Mouse (Mus musculus): ENCODE measurements at regions not wholly inside any gene's neighbourhood (a gene's known extent, or its start where the extent isn't known, plus 50 kb on each side); places are given as distances from the start of the nearest gene placed in this dataset.

DNA sequence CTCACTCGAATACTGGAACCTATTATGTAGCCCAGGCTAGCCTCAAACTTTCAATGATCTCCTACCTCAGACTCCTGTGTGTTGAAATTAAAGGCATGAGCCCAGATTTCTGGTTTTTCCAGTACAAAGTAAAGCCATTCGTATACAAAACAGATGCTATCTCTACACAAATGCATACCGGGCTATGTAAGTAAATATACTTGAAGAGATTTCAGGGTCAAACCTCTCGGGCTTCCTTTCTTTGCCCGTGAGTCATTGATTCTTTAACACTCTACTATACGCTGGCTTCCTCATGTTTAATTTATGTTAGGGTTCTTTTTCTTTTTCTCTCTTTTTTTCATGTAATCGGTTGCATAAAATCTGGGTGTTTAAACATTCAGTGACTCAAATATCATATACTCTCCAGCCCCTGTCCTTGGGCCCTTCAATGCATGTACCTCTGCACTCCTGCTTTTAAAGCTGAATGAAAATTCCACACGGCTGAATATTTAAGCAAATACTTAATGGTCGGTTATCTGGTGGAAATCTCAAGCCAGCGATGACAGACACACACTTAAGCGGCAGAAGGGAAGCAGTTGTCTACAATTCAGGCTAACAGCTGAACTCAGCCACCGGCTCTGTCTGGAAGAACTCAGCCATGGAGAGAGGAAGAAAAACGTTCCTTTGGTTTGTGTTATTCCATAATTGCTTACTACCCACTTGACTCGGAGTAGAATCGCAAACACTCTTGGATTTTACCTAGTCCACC lies 82.0 kb downstream of the Otx2 start:
- peaks cover 0 to 9% of the 10 kb centered on the region in 2 experiments; a peak in 2 of 4 replicates for H3K4me1 ChIP-seq (ENCODE audit: control insufficient read depth in 1 of 2, insufficient read depth in 2 of 2)
- no peaks in the 10 kb centered on the region for H3K9me3 ChIP-seq (replicated peaks; ENCODE audit: low read length)
- TF ChIP-seq CHD1 (IDR thresholded peaks at IDR 0.05; ENCODE audit: low read depth, low read length) = no peak
- TF ChIP-seq CHD2 (IDR thresholded peaks at IDR 0.05; ENCODE audit: low read length) = no peak
- no peak for TF ChIP-seq SMC3 (IDR thresholded peaks at IDR 0.05; ENCODE audit: low read depth, low read length)
- no peak for TF ChIP-seq JUND (conservative IDR thresholded peaks at IDR 0.05; ENCODE audit: low read depth, low read length)
- TF ChIP-seq RAD21 (IDR thresholded peaks at IDR 0.05; ENCODE audit: low read depth, low read length) = no peak
- no peak for TF ChIP-seq TBP (conservative IDR thresholded peaks at IDR 0.05; ENCODE audit: low read depth, low read length)
- H3K4me3 ChIP-seq (replicated peaks in 1 of 3; ENCODE audit: low read depth in 2 of 3, low read length in 2 of 3, poor library complexity in 1 of 3) = no peak overlapping the region
- no peak for DNase-seq (ENCODE audit: extremely low read depth)
- H3K4me2 ChIP-seq (ENCODE audit: insufficient read depth, low read depth, poor library complexity, severe bottlenecking) = no peak overlapping the region
- in situ Hi-C loops (cut with MboI; ENCODE audit: low pct_ligation_motif_present, low pct_unique_long_range_greater_than_20kb, low sequenced_read_pairs) = no loop called here
- H3K27ac ChIP-seq (ENCODE audit: insufficient read depth, low read depth) = no peak overlapping the region
- dilution Hi-C loops (cut with MboI; ENCODE audit: extremely low pct_ligation_motif_present, extremely low pct_unique_long_range_greater_than_20kb, low sequenced_read_pairs) = no loop called here
- H3K27me3 ChIP-seq (replicated peaks) = no peaks in the 10 kb centered on the region
- no peaks in the 10 kb centered on the region for H3K36me3 ChIP-seq (replicated peaks in 1 of 2; ENCODE audit: control insufficient read depth in 1 of 2, insufficient read depth in 1 of 2, low read length in 1 of 2)
- H3K79me2 ChIP-seq (replicated peaks; ENCODE audit: control insufficient read depth, extremely low read depth, insufficient read depth, poor library complexity, severe bottlenecking) = no peaks in the 10 kb centered on the region
- no peak overlapping the region for H3K9ac ChIP-seq (ENCODE audit: insufficient read depth, low read depth)

DNA sequence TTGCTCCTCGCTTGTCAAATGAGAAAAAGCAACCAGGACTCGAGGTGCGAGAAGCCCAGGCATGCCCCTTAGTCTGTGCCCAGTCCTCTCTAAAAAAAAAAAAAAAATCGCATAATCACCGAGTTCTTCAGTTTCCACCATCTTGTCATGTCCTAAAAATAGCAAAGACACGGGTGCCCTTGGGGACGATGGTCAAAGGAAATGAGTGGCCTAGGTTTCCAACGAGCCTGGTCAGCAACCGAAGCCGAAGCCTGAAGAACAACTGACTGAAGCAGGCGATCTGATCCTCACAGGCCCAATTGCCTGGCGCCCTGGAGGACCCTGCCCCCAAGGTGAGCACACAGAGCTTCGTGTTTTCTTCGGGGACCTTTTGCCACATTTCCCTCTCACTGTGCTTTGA lies 83.2 kb downstream of the Otx2 start:
- in situ Hi-C loops (cut with MboI; ENCODE audit: low pct_ligation_motif_present, low pct_unique_long_range_greater_than_20kb, low sequenced_read_pairs) (no loop called here), dilution Hi-C loops (cut with MboI; ENCODE audit: extremely low pct_ligation_motif_present, extremely low pct_unique_long_range_greater_than_20kb, low sequenced_read_pairs) (no loop called here)
- H3K27me3 ChIP-seq (replicated peaks) = no peaks in the 10 kb centered on the region
- H3K4me2 ChIP-seq (ENCODE audit: insufficient read depth, low read depth, poor library complexity, severe bottlenecking) = peak overlapping the region; percentile 55
- peaks cover 0 to 9% of the 10 kb centered on the region in 2 experiments; a peak in 2 of 4 replicates for H3K4me1 ChIP-seq (ENCODE audit: control insufficient read depth in 1 of 2, insufficient read depth in 2 of 2)
- no peaks in the 10 kb centered on the region for H3K79me2 ChIP-seq (replicated peaks; ENCODE audit: control insufficient read depth, extremely low read depth, insufficient read depth, poor library complexity, severe bottlenecking)
- DNase-seq (ENCODE audit: extremely low read depth) = peak; percentile 45
- no peak overlapping the region for H3K4me3 ChIP-seq (replicated peaks in 1 of 3; ENCODE audit: low read depth in 2 of 3, low read length in 2 of 3, poor library complexity in 1 of 3)
- H3K9ac ChIP-seq (ENCODE audit: insufficient read depth, low read depth) = no peak overlapping the region
- peak overlapping the region; percentile 48 for H3K27ac ChIP-seq (ENCODE audit: insufficient read depth, low read depth)
- no peaks in the 10 kb centered on the region for H3K9me3 ChIP-seq (replicated peaks; ENCODE audit: low read length)
- no peaks in the 10 kb centered on the region for H3K36me3 ChIP-seq (replicated peaks in 1 of 2; ENCODE audit: control insufficient read depth in 1 of 2, insufficient read depth in 1 of 2, low read length in 1 of 2)
- TF ChIP-seq RAD21 (IDR thresholded peaks at IDR 0.05; ENCODE audit: low read depth, low read length) = no peak
- peak; percentile 43; the same call in 1 of the 2 replicates for TF ChIP-seq JUN (IDR thresholded peaks at IDR 0.05; ENCODE audit: insufficient read depth, low read depth, low read length)
- TF ChIP-seq USF1 (IDR thresholded peaks at IDR 0.05; ENCODE audit: low read depth, low read length) = no peak
- TF ChIP-seq UBTF (IDR thresholded peaks at IDR 0.05; ENCODE audit: low read depth, low read length) = no peak
- TF ChIP-seq PAX5 (IDR thresholded peaks at IDR 0.05; ENCODE audit: low read length) = no peak
- no peak for TF ChIP-seq TBP (conservative IDR thresholded peaks at IDR 0.05; ENCODE audit: low read depth, low read length)
- TF ChIP-seq KAT2A (IDR thresholded peaks at IDR 0.05; ENCODE audit: insufficient replicate concordance, low read length) = no peak
- TF ChIP-seq ZC3H11A (IDR thresholded peaks at IDR 0.05; ENCODE audit: low read depth, low read length) = no peak
- TF ChIP-seq E2F4 (IDR thresholded peaks at IDR 0.05; ENCODE audit: insufficient replicate concordance, low read depth, low read length) = no peak
- peak; percentile 38; the same call in 1 of the 2 replicates for TF ChIP-seq ETS1 (conservative IDR thresholded peaks at IDR 0.05; ENCODE audit: low read depth, low read length)
- TF ChIP-seq CHD2 (IDR thresholded peaks at IDR 0.05; ENCODE audit: low read length) = 0 out of 2 replicates have a peak, but pooled peaks have one; percentile 17
- no peak for TF ChIP-seq JUND (conservative IDR thresholded peaks at IDR 0.05; ENCODE audit: low read depth, low read length)
- peak; percentile 21; the same call in 1 of the 2 replicates for TF ChIP-seq EP300 (IDR thresholded peaks at IDR 0.05; ENCODE audit: low read length)
- peak; percentile 34; the same call in 1 of the 2 replicates for TF ChIP-seq MAFK (IDR thresholded peaks at IDR 0.05; ENCODE audit: insufficient replicate concordance, low read length)
- TF ChIP-seq RCOR1 (conservative IDR thresholded peaks at IDR 0.05; ENCODE audit: low read depth, low read length) = no peak
- peak; percentile 58 for TF ChIP-seq MAX (IDR thresholded peaks at IDR 0.05; ENCODE audit: low read length)
- TF ChIP-seq ZKSCAN1 (IDR thresholded peaks at IDR 0.05; ENCODE audit: borderline replicate concordance, low read depth, low read length) = no peak
- TF ChIP-seq ZMIZ1 (IDR thresholded peaks at IDR 0.05; ENCODE audit: low read depth, low read length) = no peak
- peak; percentile 56 for TF ChIP-seq BHLHE40 (IDR thresholded peaks at IDR 0.05; ENCODE audit: low read depth, low read length)
- TF ChIP-seq MYC (IDR thresholded peaks at IDR 0.05; ENCODE audit: low read depth, low read length) = peak; percentile 39; the same call in 1 of the 2 replicates
- no peak for TF ChIP-seq SMC3 (IDR thresholded peaks at IDR 0.05; ENCODE audit: low read depth, low read length)
- no peak for TF ChIP-seq SIN3A (IDR thresholded peaks at IDR 0.05; ENCODE audit: low read length)
- TF ChIP-seq GABPA (IDR thresholded peaks at IDR 0.05; ENCODE audit: insufficient replicate concordance, low read depth, low read length) = no peak
- TF ChIP-seq ZNF384 (IDR thresholded peaks at IDR 0.05; ENCODE audit: low read depth, low read length) = peak; percentile 94
- no peak for TF ChIP-seq POLR2AphosphoS2 (IDR thresholded peaks at IDR 0.05; ENCODE audit: low read depth, low read length)
- TF ChIP-seq ELF1 (IDR thresholded peaks at IDR 0.05; ENCODE audit: low read depth, low read length) = 0 out of 2 replicates have a peak, but pooled peaks have one; percentile 5
- peak; percentile 97 for TF ChIP-seq MEF2A (IDR thresholded peaks at IDR 0.05; ENCODE audit: borderline replicate concordance, low read depth, low read length)
- no peak for TF ChIP-seq CTCF (conservative IDR thresholded peaks at IDR 0.05 in 1 of 2, IDR thresholded peaks at IDR 0.05 in 1 of 2; ENCODE audit: low read depth in 2 of 2, low read length in 2 of 2)
- no peak for TF ChIP-seq IRF4 (IDR thresholded peaks at IDR 0.05; ENCODE audit: low read depth, low read length)

All from CH12.LX (cell line).